26 mouse cellular contexts compared by ENCODE assay signal in genomic region chr3:115823741-115824140, GRCm38 (mm10).
"Had no signal": no experiment of that assay in that cellular context is flagged by ENCODE, and none has a peak within 500 bp of the region (broad histone marks: within the 10 kb centered on the region; RNA-seq: fewer than 3 reads in every experiment).

No protein-coding gene starts in this region.

- H3K36me3 ChIP-seq: heart, embryonic 10.5 days; heart, embryonic 12.5 days; heart, embryonic 13.5 days; heart, embryonic 15.5 days; hindbrain, embryonic 10.5 days; hindbrain, embryonic 12.5 days; hindbrain, embryonic 13.5 days; hindbrain, embryonic 15.5 days; intestine, embryonic 15.5 days; kidney, embryonic 15.5 days had no signal

- DNase-seq: heart, postnatal 10 days; heart, postnatal 14 days; heart, postnatal 36 days; heart, postnatal 4 days; kidney, adult 11 months; kidney, adult 18-20 months; kidney, adult 2 months; kidney, adult 8-10 months; kidney, adult 9 months; kidney, postnatal 10 days; kidney, postnatal 14 days; kidney, postnatal 25 days; kidney, postnatal 36 days; kidney, postnatal 4 days; layer of hippocampus, adult 9-11 months; layer of hippocampus, postnatal 36 days had no signal

- H3K27me3 ChIP-seq: heart, embryonic 12.5 days; heart, embryonic 13.5 days; heart, embryonic 15.5 days; hindbrain, embryonic 12.5 days; hindbrain, embryonic 13.5 days; hindbrain, embryonic 15.5 days; intestine, embryonic 15.5 days; kidney, embryonic 15.5 days had no signal
